Mouse (Mus musculus) adrenal gland, postnatal 36 days (tissue): Measurements from ENCODE around the gene Gtdc1. TPM values are rescaled to one million over a fixed set of nuclear protein-coding genes. Genes with fewer than 3 reads are reported as not detected.

Source experiments
- DNase-seq, 2 experiments: peaks; one replicate each; pipeline ENCODE4 v3.0.0; 2021; ENCODE audit warnings: mixed read lengths in 1 of 2
- total RNA-seq, 2 experiments: library from RNA; stranded (reverse); gene quantifications; 2 replicates each; pipeline ENCODE4 v1.2.3; 2021

Gtdc1 gene
- total RNA-seq, 2 experiments from 2014 or later = 13.3 to 13.9 TPM

GRCm38 (mm10) chr2:44924618-44925017 is 2.8 kb downstream of the Gtdc1 start:
- no peak for DNase-seq

GRCm38 (mm10) chr2:44923056-44923883 is 4.2 kb downstream of the Gtdc1 start:
- no peak for DNase-seq

GRCm38 (mm10) chr2:44922500-44922899 is 5.0 kb downstream of the Gtdc1 start:
- no peak for DNase-seq

- no peak for DNase-seq
Measured at GRCm38 (mm10) chr2:44920471-44920870, 7.0 kb downstream of the Gtdc1 start.

GRCm38 (mm10) chr2:44919326-44919725 is 8.1 kb downstream of the Gtdc1 start:
- peak; percentile 27 to 37 for DNase-seq

GRCm38 (mm10) chr2:44918737-44919136 is 8.7 kb downstream of the Gtdc1 start:
- no peak for DNase-seq

GRCm38 (mm10) chr2:44916286-44916685 is 11.2 kb downstream of the Gtdc1 start:
- DNase-seq = no peak

- no peak for DNase-seq
Measured at GRCm38 (mm10) chr2:44897801-44898200, 29.7 kb downstream of the Gtdc1 start.

- DNase-seq = no peak
Measured at GRCm38 (mm10) chr2:44873718-44874117, 53.7 kb downstream of the Gtdc1 start.

- DNase-seq = no peak
Measured at GRCm38 (mm10) chr2:44864726-44865125, 62.7 kb downstream of the Gtdc1 start.

- no peak for DNase-seq
Measured at GRCm38 (mm10) chr2:44854475-44854874, 73.0 kb downstream of the Gtdc1 start.

GRCm38 (mm10) chr2:44849666-44850065 is 77.8 kb downstream of the Gtdc1 start:
- no peak for DNase-seq

GRCm38 (mm10) chr2:44848156-44848555 is 79.3 kb downstream of the Gtdc1 start:
- DNase-seq = no peak

- no peak for DNase-seq
Measured at GRCm38 (mm10) chr2:44845424-44845823, 82.0 kb downstream of the Gtdc1 start.

- no peak for DNase-seq
Measured at GRCm38 (mm10) chr2:44829753-44830152, 97.7 kb downstream of the Gtdc1 start.

GRCm38 (mm10) chr2:44829346-44829745 is 98.1 kb downstream of the Gtdc1 start:
- DNase-seq = no peak

GRCm38 (mm10) chr2:44826609-44827008 is 100.8 kb downstream of the Gtdc1 start:
- no peak for DNase-seq

GRCm38 (mm10) chr2:44817787-44818186 is 109.7 kb downstream of the Gtdc1 start:
- no peak for DNase-seq

GRCm38 (mm10) chr2:44813729-44814128 is 113.7 kb downstream of the Gtdc1 start:
- DNase-seq = no peak

- DNase-seq = no peak
Measured at GRCm38 (mm10) chr2:44804497-44804896, 123.0 kb downstream of the Gtdc1 start.

- no peak for DNase-seq
Measured at GRCm38 (mm10) chr2:44801361-44801760, 126.1 kb downstream of the Gtdc1 start.

- DNase-seq = no peak
Measured at GRCm38 (mm10) chr2:44791840-44792239, 135.6 kb downstream of the Gtdc1 start.

- DNase-seq = no peak
Measured at GRCm38 (mm10) chr2:44791134-44791533, 136.3 kb downstream of the Gtdc1 start.

GRCm38 (mm10) chr2:44782746-44783145 is 144.7 kb downstream of the Gtdc1 start:
- no peak for DNase-seq
